Mouse (Mus musculus) retina, adult 2 months (tissue): ENCODE data around the gene Xpo4.

Experiments used
- DNase-seq: peaks from one replicate; pipeline ENCODE4 v3.0.0-alpha.2; 2012; ENCODE audit warnings: low read depth, low spot score

The Xpo4 gene

GRCm38 (mm10) chr14:57537261-57538015 is 127.8 kb downstream of the Xpo4 start:
- DNase-seq, result no peak

GRCm38 (mm10) chr14:57536820-57537219 is 128.4 kb downstream of the Xpo4 start:
- no peak for DNase-seq

- no peak for DNase-seq
Observed at GRCm38 (mm10) chr14:57535646-57536045, 129.6 kb downstream of the Xpo4 start.

DNA sequence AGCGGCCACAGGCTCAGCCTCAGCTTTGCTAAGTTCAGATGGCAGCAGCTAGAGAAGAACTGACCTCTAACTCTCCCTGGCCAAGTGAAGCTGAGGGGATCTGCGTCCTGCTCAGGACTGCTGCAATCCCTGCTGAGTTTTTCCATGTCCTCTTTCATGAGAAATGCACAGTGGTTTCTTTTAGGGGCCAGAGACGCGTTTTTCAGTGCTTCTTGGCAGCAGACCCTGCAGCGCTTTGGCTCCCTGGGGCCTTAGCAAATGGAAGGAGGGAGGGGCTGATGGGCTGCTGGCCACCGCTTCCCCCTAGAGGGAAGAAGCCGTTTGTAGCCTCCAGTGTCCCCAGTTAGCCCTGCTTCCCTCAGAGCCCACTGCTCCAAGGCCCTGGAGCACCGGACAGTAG is 130.3 kb downstream of the Xpo4 start:
- DNase-seq, result no peak

DNA sequence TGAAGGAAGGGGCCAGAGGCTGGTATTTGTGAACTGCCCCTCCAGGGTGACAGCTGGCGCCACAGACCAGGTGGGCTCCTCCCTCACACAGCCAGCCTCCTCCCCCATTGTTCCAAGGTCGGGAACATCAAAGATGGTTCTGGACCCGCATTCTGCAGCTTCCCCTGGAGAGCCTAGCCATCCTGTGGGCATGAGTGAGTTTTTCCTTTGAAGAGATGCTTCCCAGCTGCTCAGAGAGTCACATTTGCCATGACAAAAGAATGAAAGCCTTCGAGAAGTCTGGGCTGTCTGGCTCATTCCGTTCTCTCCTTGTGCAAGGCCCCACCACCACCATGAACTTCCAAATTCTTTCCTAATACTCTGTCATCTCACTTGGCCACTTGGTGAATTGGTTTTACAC is 130.9 kb downstream of the Xpo4 start:
- DNase-seq, result no peak

DNA sequence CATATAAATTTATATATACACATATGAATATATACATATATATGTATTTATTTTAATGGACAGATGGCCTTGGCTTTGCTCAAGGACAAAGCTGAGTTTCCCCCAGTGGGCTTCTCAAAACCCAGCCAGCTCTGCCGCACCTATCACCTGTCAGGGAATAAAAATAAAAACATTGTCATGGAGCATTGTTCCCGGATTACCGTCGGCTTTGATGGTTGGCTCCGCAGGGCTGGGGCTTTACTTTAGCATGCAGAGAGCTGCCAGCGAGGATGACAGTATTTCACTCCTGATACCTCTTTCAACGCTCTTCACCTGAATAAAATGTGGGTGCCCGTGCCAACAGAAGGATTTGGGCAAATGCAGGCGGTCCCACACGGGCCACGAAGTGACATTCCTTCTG is 131.4 kb downstream of the Xpo4 start:
- DNase-seq, result no peak

DNA sequence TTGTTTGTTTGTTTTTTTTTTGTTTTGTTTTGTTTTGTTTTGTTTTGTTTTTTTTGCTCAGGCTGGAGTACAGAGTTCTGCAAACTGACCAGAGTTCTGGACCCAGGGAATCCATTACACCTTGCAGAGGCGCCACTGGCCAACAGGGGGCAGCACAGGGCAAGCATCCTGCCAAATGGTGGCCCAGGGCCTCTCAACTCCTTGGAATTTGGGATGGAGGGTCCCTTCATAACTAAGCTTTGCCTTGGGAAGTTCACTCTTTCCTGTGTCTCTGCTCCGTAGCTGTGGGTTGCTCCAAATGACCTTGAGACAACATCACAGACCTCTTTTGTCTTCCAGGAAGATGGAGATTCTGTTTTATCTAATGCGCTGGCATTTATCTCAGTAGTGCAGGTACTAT is 132.0 kb downstream of the Xpo4 start:
- DNase-seq, result no peak

DNA sequence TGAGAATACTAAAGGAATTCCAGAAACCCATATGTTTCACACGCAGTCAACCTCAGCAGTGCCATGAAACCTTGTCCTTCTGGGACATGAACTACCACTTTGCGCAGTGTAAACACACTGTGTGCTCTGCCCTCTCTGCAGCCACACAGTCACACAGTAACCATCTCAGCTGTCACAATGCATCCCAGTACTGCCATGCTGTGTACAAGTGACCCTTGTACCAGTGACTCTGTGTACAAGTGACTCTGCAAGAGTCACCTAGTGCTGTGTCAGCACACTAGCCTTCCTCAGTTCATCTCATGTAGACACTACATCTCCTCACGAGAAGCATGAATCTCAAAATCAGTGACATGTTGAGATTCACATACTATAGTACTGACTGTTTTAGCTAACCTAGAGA is 132.7 kb downstream of the Xpo4 start:
- DNase-seq, result no peak

DNA sequence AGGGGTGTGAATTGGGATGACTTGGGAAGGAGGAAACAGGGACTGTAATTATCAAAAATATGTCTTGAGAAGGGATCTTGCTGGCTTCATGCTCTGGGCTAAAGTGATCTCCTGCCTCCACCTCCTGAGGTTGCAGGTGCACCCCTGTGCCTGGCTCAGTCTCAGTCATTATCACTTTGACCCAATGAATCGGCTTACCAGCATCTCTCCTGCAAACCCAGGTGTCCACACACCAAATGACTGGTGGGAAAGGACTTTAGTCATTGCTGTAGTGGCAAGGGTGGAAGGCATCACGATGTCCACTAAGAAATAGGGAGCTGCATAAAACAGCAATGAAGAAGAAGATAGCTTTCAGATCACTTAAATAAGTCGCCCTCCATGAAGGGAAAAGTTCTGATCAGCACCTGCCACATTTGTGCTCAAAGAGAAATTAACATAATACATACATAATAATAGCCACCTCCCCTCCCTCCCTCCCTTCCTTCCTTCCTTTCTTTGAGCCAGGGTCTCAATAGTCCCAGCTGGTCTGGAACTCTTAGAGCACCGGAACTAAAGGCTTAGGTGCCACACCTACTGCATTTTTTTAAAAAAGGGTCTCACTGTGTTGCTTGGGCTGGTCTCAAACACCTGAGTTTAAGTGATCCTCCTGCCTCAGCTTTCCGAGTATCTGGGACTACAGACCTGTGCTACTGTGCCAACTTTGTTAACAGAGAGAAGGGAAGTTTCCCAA is 135.3 kb downstream of the Xpo4 start:
- DNase-seq, result no peak

- no peak for DNase-seq
Observed at GRCm38 (mm10) chr14:57529086-57529785, 136.0 kb downstream of the Xpo4 start.

DNA sequence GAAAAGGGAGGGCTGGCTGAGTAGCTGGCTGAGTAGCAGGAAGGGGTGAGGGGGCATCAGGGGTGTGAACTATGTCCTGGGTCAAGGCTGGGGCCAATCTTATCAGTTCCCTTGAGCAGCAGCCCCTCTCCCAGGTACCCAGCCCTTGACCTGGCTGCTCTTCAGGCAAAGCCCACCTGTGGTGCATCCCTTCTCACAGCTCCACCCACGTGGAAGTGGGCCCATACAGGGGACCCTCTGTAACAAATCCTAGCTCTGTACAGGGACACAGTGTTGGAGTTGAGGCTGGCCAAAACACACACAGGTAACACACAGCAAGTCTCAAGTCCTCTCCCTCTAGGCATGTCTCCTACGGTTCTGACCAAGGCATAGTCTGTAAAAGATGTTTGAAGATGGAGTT is 137.6 kb downstream of the Xpo4 start:
- DNase-seq, result no peak
